Mouse (Mus musculus): ENCODE results near the gene Ankrd44.

Ankrd44 gene

GRCm38 (mm10) chr1:54762216-54762807 is 163.9 kb downstream of the Ankrd44 start:
- DNase-seq (ENCODE audit: low spot score in 2 of 2): no peak

- DNase-seq (ENCODE audit: low spot score in 2 of 2): no peak
Measured at GRCm38 (mm10) chr1:54759841-54760240, 166.3 kb downstream of the Ankrd44 start.

- no peak for DNase-seq (ENCODE audit: low spot score in 2 of 2)
Measured at GRCm38 (mm10) chr1:54757291-54757690, 168.9 kb downstream of the Ankrd44 start.

- DNase-seq (ENCODE audit: low spot score in 2 of 2): no peak
Measured at GRCm38 (mm10) chr1:54755690-54756365, 170.4 kb downstream of the Ankrd44 start.

GRCm38 (mm10) chr1:54749961-54750360 is 176.2 kb downstream of the Ankrd44 start:
- DNase-seq (ENCODE audit: low spot score in 2 of 2): no peak

- DNase-seq (ENCODE audit: low spot score in 2 of 2): no peak
Measured at GRCm38 (mm10) chr1:54749516-54749915, 176.7 kb downstream of the Ankrd44 start.

- no peak for DNase-seq (ENCODE audit: low spot score in 2 of 2)
Measured at GRCm38 (mm10) chr1:54747785-54748420, 178.3 kb downstream of the Ankrd44 start.

- no peak for DNase-seq (ENCODE audit: low spot score in 2 of 2)
Measured at GRCm38 (mm10) chr1:54745666-54746065, 180.5 kb downstream of the Ankrd44 start.

- DNase-seq (ENCODE audit: low spot score in 2 of 2): no peak
Measured at GRCm38 (mm10) chr1:54744171-54744570, 182.0 kb downstream of the Ankrd44 start.

GRCm38 (mm10) chr1:54743072-54743471 is 183.1 kb downstream of the Ankrd44 start:
- no peak for DNase-seq (ENCODE audit: low spot score in 2 of 2)

- no peak for DNase-seq (ENCODE audit: low spot score in 2 of 2)
Measured at GRCm38 (mm10) chr1:54740936-54741335, 185.3 kb downstream of the Ankrd44 start.

GRCm38 (mm10) chr1:54737472-54737871 is 188.7 kb downstream of the Ankrd44 start:
- DNase-seq (ENCODE audit: low spot score in 2 of 2): no peak

GRCm38 (mm10) chr1:54734917-54735664 is 191.1 kb downstream of the Ankrd44 start:
- DNase-seq (ENCODE audit: low spot score in 2 of 2): no peak

- DNase-seq (ENCODE audit: low spot score in 2 of 2): no peak
Measured at GRCm38 (mm10) chr1:54729316-54729715, 196.9 kb downstream of the Ankrd44 start.

GRCm38 (mm10) chr1:54726555-54726954 is 199.6 kb downstream of the Ankrd44 start:
- DNase-seq (ENCODE audit: low spot score in 2 of 2): no peak

GRCm38 (mm10) chr1:54716921-54717320 is 209.3 kb downstream of the Ankrd44 start:
- no peak for DNase-seq (ENCODE audit: low spot score in 2 of 2)

- DNase-seq (ENCODE audit: low spot score in 2 of 2): no peak
Measured at GRCm38 (mm10) chr1:54715061-54715760, 211.0 kb downstream of the Ankrd44 start.

- DNase-seq (ENCODE audit: low spot score in 2 of 2): no peak
Measured at GRCm38 (mm10) chr1:54713231-54714173, 212.7 kb downstream of the Ankrd44 start.

- no peak for DNase-seq (ENCODE audit: low spot score in 2 of 2)
Measured at GRCm38 (mm10) chr1:54711568-54711967, 214.6 kb downstream of the Ankrd44 start.

- no peak for DNase-seq (ENCODE audit: low spot score in 2 of 2)
Measured at GRCm38 (mm10) chr1:54710550-54710949, 215.6 kb downstream of the Ankrd44 start.

Data from thymus, postnatal 10 days (tissue).